Mouse (Mus musculus) midbrain, postnatal 0 days (tissue): ENCODE data around the gene Rftn1. TPM values are rescaled to one million over a fixed set of nuclear protein-coding genes. Genes with fewer than 3 reads are reported as not detected.

Experiments
- ATAC-seq: fragments of 200-750 bp; cut with Nextera tagmentation; 2 replicates; pipeline ENCODE4 v1.8.0; 2017; ENCODE audit warnings: moderate number of reproducible peaks, mild to moderate bottlenecking, moderate TSS enrichment, moderate library complexity; ENCODE audit not compliant: low FRiP score
- DNase-seq: peaks from one replicate; pipeline ENCODE4 v3.0.0-alpha.2; 2015; ENCODE audit warnings: low spot score
- H3K27ac ChIP-seq: fragments of 300-500 bp; sonication (generic); 2 replicates; pipeline ENCODE4 v1.5.1; 2014; ENCODE audit warnings: low read depth, mild to moderate bottlenecking, low read length, mixed read lengths
- H3K27me3 ChIP-seq: fragments of 300-500 bp; sonication (generic); 2 replicates; pipeline ENCODE4 v1.6.1; 2014; ENCODE audit warnings: low read length, control low read depth, mixed read lengths; ENCODE audit not compliant: insufficient read depth
- H3K36me3 ChIP-seq: fragments of 300-500 bp; sonication (generic); 2 replicates; pipeline ENCODE4 v1.6.1; 2014; ENCODE audit warnings: low read length, control low read depth, mixed read lengths; ENCODE audit not compliant: insufficient read depth
- H3K4me1 ChIP-seq: fragments of 300-500 bp; sonication (generic); 2 replicates; pipeline ENCODE4 v1.6.1; 2014; ENCODE audit warnings: mild to moderate bottlenecking, control low read depth, antibody characterized with exemption, low read length, mixed read lengths; ENCODE audit not compliant: insufficient read depth
- H3K4me2 ChIP-seq: fragments of 300-500 bp; sonication (generic); 2 replicates; pipeline ENCODE4 v1.6.1; 2014; ENCODE audit warnings: low read depth, mild to moderate bottlenecking, low read length, mixed read lengths; ENCODE audit not compliant: poor library complexity, severe bottlenecking
- H3K4me3 ChIP-seq: fragments of 300-500 bp; sonication (generic); 2 replicates; pipeline ENCODE4 v1.5.1; 2014; ENCODE audit warnings: low read depth, mild to moderate bottlenecking, low read length, moderate library complexity
- H3K9ac ChIP-seq: fragments of 300-500 bp; sonication (generic); replicated peaks from 2 replicates; pipeline ENCODE4 v1.6.1; 2014; ENCODE audit warnings: mild to moderate bottlenecking, low read length, moderate library complexity, mixed read lengths; ENCODE audit not compliant: poor library complexity, severe bottlenecking
- H3K9me3 ChIP-seq: fragments of 300-500 bp; sonication (generic); 2 replicates; pipeline ENCODE4 v1.6.1; 2016; ENCODE audit warnings: low read length, control low read depth
- CTCF ChIP-seq: IDR thresholded peaks from 2 replicates; pipeline ENCODE4 v1.5.1; 2016; ENCODE audit warnings: antibody characterized with exemption, mild to moderate bottlenecking
- WGBS: fragments of 180-500 bp; shearing (Covaris S2); extraction: QIAGEN DNeasy Blood & Tissue Kit; methylation state at CpG from one replicate; pipeline ENCODE4 v1.1.7; 2014; 5-methylcytosine and 5-hydroxymethylcytosine counted together
- polyA plus RNA-seq: library from polyadenylated mRNA; unstranded; fragments of >200 nt; fragmentation: Nextera tagmentation; extraction: Ambion mirVana; gene quantifications from 2 replicates; pipeline ENCODE4 v1.2.1, GENCODE M21; 2015
- total RNA-seq: library from RNA; depleted of rRNA; stranded (reverse); fragments of >200 nt; gene quantifications from 2 replicates; pipeline ENCODE4 v1.2.3, GENCODE M21; 2014

The Rftn1 gene
- total and polyA plus RNA-seq, 2 experiments from 2014 or later: 28.2 to 46.4 TPM

DNA sequence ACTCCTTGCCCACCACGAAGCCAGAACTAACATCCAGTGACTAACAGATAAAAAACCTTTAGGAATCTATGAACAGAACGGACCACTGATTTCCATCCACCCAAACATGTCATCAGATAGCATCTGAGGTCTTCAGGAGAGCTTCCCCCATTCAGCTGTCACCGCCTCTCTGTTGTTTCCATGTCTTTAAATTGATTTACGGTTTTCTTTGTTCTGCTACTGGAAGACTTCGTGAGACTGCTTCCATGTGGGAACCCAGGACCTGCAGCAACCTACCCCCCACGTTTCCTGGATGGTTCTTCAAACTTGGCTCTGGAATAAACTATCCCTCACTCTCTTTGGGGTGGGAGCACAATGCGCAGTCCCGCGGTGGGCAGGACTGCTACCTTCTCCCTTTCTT lies 175.8 kb downstream of the Rftn1 start:
- no peak for TF ChIP-seq CTCF
- no peak for DNase-seq
- Histone ChIP-seq H3K4me1 (no peaks in the 10 kb centered on the region; the same call in 1 of the 2 replicates), H3K4me3 (no peak overlapping the region), H3K9ac (no peak overlapping the region), H3K9me3 (no peaks in the 10 kb centered on the region), H3K36me3 (no peaks in the 10 kb centered on the region), H3K27ac (no peak overlapping the region), H3K27me3 (no peaks in the 10 kb centered on the region), H3K4me2 (no peak overlapping the region)
- ATAC-seq: no peak
- 89% methylated on average over 9 of the region's 9 CpGs for WGBS

DNA sequence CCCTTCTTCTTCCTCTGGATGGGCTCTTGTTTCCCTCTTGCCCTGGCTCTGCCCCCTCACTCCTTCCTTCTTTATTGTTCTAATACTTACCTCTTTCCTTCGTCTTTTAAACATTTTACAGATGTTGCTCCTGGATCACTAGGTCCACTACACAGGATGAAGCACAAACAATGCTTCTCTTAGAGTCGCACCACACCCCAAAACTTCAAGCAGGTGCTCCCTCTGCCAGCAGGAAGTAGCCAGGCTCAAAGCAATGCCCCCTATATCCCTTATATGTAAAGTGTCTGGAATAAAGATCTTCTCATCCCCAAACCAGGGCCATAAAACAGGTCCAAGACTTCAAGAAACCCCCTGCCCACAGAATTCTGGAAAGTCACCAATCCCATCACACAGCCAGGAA lies 176.6 kb downstream of the Rftn1 start:
- Histone ChIP-seq H3K36me3 (no peaks in the 10 kb centered on the region), H3K4me2 (no peak overlapping the region), H3K4me1 (no peaks in the 10 kb centered on the region), H3K27ac (no peak overlapping the region), H3K9ac (no peak overlapping the region), H3K9me3 (no peaks in the 10 kb centered on the region), H3K27me3 (no peaks in the 10 kb centered on the region), H3K4me3 (no peak overlapping the region)
- DNase-seq (no peak), ATAC-seq (no peak)
- TF ChIP-seq CTCF: no peak
- WGBS: 85% methylated on average over 2 of the region's 2 CpGs

DNA sequence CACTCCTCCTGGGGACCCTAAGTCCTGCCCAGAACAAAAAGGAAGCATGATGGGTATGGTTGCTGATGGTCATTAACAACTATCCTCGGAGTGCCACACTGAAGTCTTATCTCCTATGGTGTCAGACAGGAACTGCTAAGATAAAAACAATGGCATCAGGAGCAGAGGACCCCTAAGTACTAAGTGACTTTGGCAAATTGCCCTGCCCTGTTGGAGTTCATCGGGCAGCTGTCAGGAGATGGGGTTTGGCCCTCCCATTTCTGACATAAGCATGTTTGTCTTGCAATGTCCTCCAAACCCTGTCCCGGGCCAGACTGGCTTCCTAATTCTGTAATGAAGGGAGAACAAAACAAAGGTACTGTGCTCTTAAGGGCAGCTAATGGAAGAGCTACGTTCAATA lies 180.4 kb downstream of the Rftn1 start:
- no peak overlapping the region for H3K4me3 ChIP-seq
- no peaks in the 10 kb centered on the region for H3K36me3 ChIP-seq
- no peak overlapping the region for H3K4me2 ChIP-seq
- H3K4me1 ChIP-seq: peaks cover 17% of the 10 kb centered on the region; the same call in 1 of the 2 replicates
- ATAC-seq (no peak), DNase-seq (peak; percentile 40)
- no peak overlapping the region for H3K27ac ChIP-seq
- no peaks in the 10 kb centered on the region for H3K9me3 ChIP-seq
- WGBS: 64% methylated on average over 4 of the region's 4 CpGs
- H3K9ac ChIP-seq: no peak overlapping the region
- TF ChIP-seq CTCF: no peak
- no peaks in the 10 kb centered on the region for H3K27me3 ChIP-seq

DNA sequence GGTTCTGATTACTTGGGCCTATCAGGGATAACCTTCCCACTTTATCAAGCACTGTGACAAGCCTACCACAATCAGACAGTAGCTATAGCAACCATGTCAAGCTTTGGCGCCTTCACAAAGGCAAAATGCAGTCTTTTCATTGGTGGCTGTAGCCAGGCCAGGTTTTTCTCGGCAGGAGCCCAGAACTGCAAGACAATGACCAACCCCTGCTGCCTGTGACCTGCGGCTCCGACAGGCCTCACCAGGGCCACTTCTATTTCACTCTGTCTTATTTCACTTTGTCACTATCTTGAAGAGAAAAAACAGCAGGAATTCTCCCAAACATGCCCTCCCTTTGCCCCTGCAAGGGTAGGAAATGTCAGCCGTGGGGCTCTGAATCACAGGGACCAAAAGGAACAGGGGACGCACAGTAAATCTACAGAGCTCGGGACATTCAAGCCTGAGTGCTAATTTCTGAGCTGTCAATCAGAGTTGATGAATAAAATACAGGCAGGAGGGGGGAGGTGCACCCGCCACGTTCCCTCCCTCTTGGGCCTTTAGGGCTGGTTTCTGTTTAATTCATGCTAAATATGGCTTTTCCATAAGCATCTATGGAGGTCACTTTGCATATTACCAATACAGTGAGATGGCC lies 183.6 kb downstream of the Rftn1 start:
- H3K36me3 ChIP-seq: no peaks in the 10 kb centered on the region
- no peak overlapping the region for H3K4me3 ChIP-seq
- no peak overlapping the region for H3K9ac ChIP-seq
- no peaks in the 10 kb centered on the region for H3K9me3 ChIP-seq
- DNase-seq (peak; percentile 85), ATAC-seq (peak; percentile 86)
- H3K27me3 ChIP-seq: no peaks in the 10 kb centered on the region
- no peak for TF ChIP-seq CTCF
- H3K27ac ChIP-seq: peak overlapping the region; percentile 82
- 7% methylated on average over 9 of the region's 9 CpGs for WGBS
- H3K4me1 ChIP-seq: peaks cover 17% of the 10 kb centered on the region; the same call in 1 of the 2 replicates
- no peak overlapping the region for H3K4me2 ChIP-seq

DNA sequence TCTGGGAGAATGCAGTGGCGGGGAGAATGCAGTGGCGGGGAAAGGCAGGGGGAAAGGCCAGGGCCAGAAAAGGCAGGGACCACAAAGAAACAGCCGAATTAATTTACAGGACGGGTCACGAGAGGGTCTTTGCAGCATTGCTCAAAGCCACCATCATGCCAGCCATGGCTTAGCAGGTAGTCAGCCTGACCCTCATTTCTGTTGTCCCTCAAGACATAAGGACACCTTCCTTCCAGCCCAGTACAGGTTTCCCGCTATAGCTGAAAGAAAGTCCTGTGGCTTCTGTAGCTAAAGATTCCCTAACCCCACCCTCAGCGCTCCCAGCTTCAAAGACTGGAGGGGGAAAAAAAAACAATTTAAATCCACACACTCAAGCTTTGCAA lies 184.1 kb downstream of the Rftn1 start:
- TF ChIP-seq CTCF: no peak
- H3K9ac ChIP-seq: no peak overlapping the region
- no peak overlapping the region for H3K4me2 ChIP-seq
- H3K36me3 ChIP-seq: no peaks in the 10 kb centered on the region
- ATAC-seq (0 out of 2 replicates have a peak, but pooled peaks have one; percentile 8), DNase-seq (no peak)
- no peaks in the 10 kb centered on the region for H3K9me3 ChIP-seq
- H3K27ac ChIP-seq: peak overlapping the region; percentile 82
- H3K4me3 ChIP-seq: no peak overlapping the region
- WGBS: 25% methylated on average over 7 of the region's 7 CpGs
- no peaks in the 10 kb centered on the region for H3K27me3 ChIP-seq
- peaks cover 17% of the 10 kb centered on the region; the same call in 1 of the 2 replicates for H3K4me1 ChIP-seq

DNA sequence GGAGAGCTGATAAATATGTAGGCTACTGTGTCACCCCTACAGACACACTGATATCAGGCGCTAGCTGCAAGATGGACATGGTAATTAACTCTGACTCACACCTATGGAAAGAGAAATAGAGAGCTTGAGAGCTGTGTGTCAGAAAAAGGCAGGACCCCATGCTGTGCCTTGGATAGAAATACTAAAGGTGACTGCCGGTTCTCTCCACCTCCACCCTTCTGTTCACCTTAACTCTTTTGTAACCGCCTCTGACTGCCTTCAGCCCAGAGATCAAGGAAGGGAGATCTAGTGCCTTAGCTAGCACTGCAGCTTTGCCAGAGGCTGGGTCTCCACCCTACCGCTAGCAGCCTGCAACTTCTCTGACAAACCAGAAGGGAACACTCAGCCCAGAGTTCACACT lies 187.3 kb downstream of the Rftn1 start:
- DNase-seq (no peak), ATAC-seq (no peak)
- H3K9ac ChIP-seq: no peak overlapping the region
- H3K27me3 ChIP-seq: no peaks in the 10 kb centered on the region
- H3K4me2 ChIP-seq: no peak overlapping the region
- H3K4me3 ChIP-seq: no peak overlapping the region
- 73% methylated on average over 4 of the region's 4 CpGs for WGBS
- peaks cover 15% of the 10 kb centered on the region; the same call in 1 of the 2 replicates for H3K4me1 ChIP-seq
- no peak for TF ChIP-seq CTCF
- no peaks in the 10 kb centered on the region; the same call in 1 of the 2 replicates for H3K36me3 ChIP-seq
- H3K9me3 ChIP-seq: no peaks in the 10 kb centered on the region
- no peak overlapping the region for H3K27ac ChIP-seq
